Mouse (Mus musculus) myocyte (in vitro differentiated cells): ENCODE data around the gene Frmd8.

ENCODE experiments used
- E2F4 ChIP-seq: IDR thresholded peaks from one replicate; pipeline ENCODE4 v1.6.1; 2011; ENCODE audit warnings: mild to moderate bottlenecking, control low read depth, moderate library complexity; ENCODE audit not compliant: insufficient read depth
- MAX ChIP-seq: IDR thresholded peaks from one replicate; pipeline ENCODE4 v1.6.1; 2011; ENCODE audit warnings: low read depth, mild to moderate bottlenecking, control low read depth
- MYOD1 ChIP-seq, 3 experiments: IDR thresholded peaks; one replicate each; pipeline ENCODE4 v1.6.1; 2011; ENCODE audit warnings: control low read depth in 2 of 3, low read depth in 2 of 3, mild to moderate bottlenecking in 2 of 3, moderate library complexity in 1 of 3; ENCODE audit not compliant: insufficient read length in 2 of 3, control insufficient read depth in 1 of 3
- MYOG ChIP-seq, 3 experiments: IDR thresholded peaks; one replicate each; pipeline ENCODE4 v1.6.1; 2011; ENCODE audit warnings: control low read depth in 2 of 3, low read depth in 2 of 3, mild to moderate bottlenecking in 2 of 3; ENCODE audit not compliant: insufficient read length in 2 of 3, control insufficient read depth in 1 of 3, insufficient read depth in 1 of 3
- POLR2A ChIP-seq: IDR thresholded peaks from one replicate; pipeline ENCODE4 v1.6.1; 2011; ENCODE audit warnings: low read depth, mild to moderate bottlenecking, control low read depth, moderate library complexity; ENCODE audit not compliant: insufficient read length
- POLR2AphosphoS2 ChIP-seq: IDR thresholded peaks from one replicate; pipeline ENCODE4 v1.6.1; 2011; ENCODE audit warnings: low read depth, control low read depth; ENCODE audit not compliant: insufficient read length
- REST ChIP-seq: IDR thresholded peaks from one replicate; pipeline ENCODE4 v1.6.1; 2011; ENCODE audit warnings: mild to moderate bottlenecking, control low read depth, moderate library complexity; ENCODE audit not compliant: insufficient read depth, insufficient read length
- SRF ChIP-seq: IDR thresholded peaks from one replicate; pipeline ENCODE4 v1.6.1; 2011; ENCODE audit warnings: low read depth; ENCODE audit not compliant: control insufficient read depth, insufficient read length
- TCF12 ChIP-seq: IDR thresholded peaks from one replicate; pipeline ENCODE4 v1.6.1; 2011; ENCODE audit warnings: mild to moderate bottlenecking, control low read depth; ENCODE audit not compliant: poor library complexity, insufficient read depth, severe bottlenecking
- TCF3 ChIP-seq: IDR thresholded peaks from one replicate; pipeline ENCODE4 v1.6.1; 2011; ENCODE audit warnings: low read depth, control low read depth; ENCODE audit not compliant: insufficient read length
- USF1 ChIP-seq: IDR thresholded peaks from one replicate; pipeline ENCODE4 v1.6.1; 2011; ENCODE audit warnings: low read depth, mild to moderate bottlenecking, control low read depth, moderate library complexity

- TF ChIP-seq MAX (no peak), E2F4 (no peak), POLR2AphosphoS2 (no peak), TCF3 (no peak), USF1 (no peak), POLR2A (no peak), MYOG (IDR thresholded peaks at IDR 0.05; ENCODE audit: control insufficient read depth in 1 of 3, insufficient read depth in 1 of 3, insufficient read length in 2 of 3, low read depth in 2 of 3) (no peak), REST (no peak), SRF (no peak), MYOD1 (IDR thresholded peaks at IDR 0.05; ENCODE audit: control insufficient read depth in 1 of 3, insufficient read length in 2 of 3, low read depth in 2 of 3) (no peak), TCF12 (no peak)
Observed at GRCm38 (mm10) chr19:5806809-5807205, 68.3 kb downstream of the Frmd8 start.
